Mouse (Mus musculus) limb, embryonic 15.5 days (tissue): ENCODE results near the gene Cdpf1. TPM values are rescaled to one million over a fixed set of nuclear protein-coding genes. Genes with fewer than 3 reads are reported as not detected.
A peak's percentile ranks its signal among the peaks of the same experiment; 100 is the strongest.

ENCODE experiments used
- ATAC-seq: fragments of 200-750 bp; cut with Nextera tagmentation; 2 replicates; pipeline ENCODE4 v1.8.0; 2017; ENCODE audit warnings: low read depth, moderate TSS enrichment; ENCODE audit not compliant: insufficient number of reproducible peaks, low FRiP score, low TSS enrichment
- H3K27ac ChIP-seq: fragments of 300-500 bp; sonication (generic); 2 replicates; pipeline ENCODE4 v1.5.1; 2015; ENCODE audit warnings: moderate library complexity, mild to moderate bottlenecking, inconsistent platforms
- H3K27me3 ChIP-seq: fragments of 300-500 bp; sonication (generic); 2 replicates; pipeline ENCODE4 v1.6.1; 2015; ENCODE audit warnings: inconsistent platforms
- H3K36me3 ChIP-seq: fragments of 300-500 bp; sonication (generic); 2 replicates; pipeline ENCODE4 v1.6.1; 2015; ENCODE audit warnings: inconsistent platforms
- H3K4me1 ChIP-seq: fragments of 300-500 bp; sonication (generic); 2 replicates; pipeline ENCODE4 v1.6.1; 2015; ENCODE audit warnings: inconsistent platforms
- H3K4me2 ChIP-seq: fragments of 300-500 bp; sonication (generic); 2 replicates; pipeline ENCODE4 v1.6.1; 2015; ENCODE audit warnings: mild to moderate bottlenecking, inconsistent platforms
- H3K4me3 ChIP-seq: fragments of 300-500 bp; sonication (generic); 2 replicates; pipeline ENCODE4 v1.5.1; 2015; ENCODE audit warnings: mild to moderate bottlenecking, inconsistent platforms
- H3K9ac ChIP-seq: fragments of 300-500 bp; sonication (generic); 2 replicates; pipeline ENCODE4 v1.6.1; 2015; ENCODE audit warnings: inconsistent platforms
- H3K9me3 ChIP-seq: fragments of 300-500 bp; sonication (generic); 2 replicates; pipeline ENCODE4 v1.6.1; 2016; ENCODE audit warnings: inconsistent platforms
- WGBS: fragments of 180-500 bp; shearing (Covaris S2); methylation state at CpG from one replicate; pipeline ENCODE4 v1.1.7; 2015; 5-methylcytosine and 5-hydroxymethylcytosine counted together
- polyA plus RNA-seq: library from polyadenylated mRNA; unstranded; fragments of >200 nt; fragmentation: Nextera tagmentation; extraction: Ambion mirVana; gene quantifications from 2 replicates; pipeline ENCODE4 v1.2.1, GENCODE M21; 2015

Cdpf1 gene
- 32.0 and 34.6 TPM in 2 replicates for polyA plus RNA-seq

DNA sequence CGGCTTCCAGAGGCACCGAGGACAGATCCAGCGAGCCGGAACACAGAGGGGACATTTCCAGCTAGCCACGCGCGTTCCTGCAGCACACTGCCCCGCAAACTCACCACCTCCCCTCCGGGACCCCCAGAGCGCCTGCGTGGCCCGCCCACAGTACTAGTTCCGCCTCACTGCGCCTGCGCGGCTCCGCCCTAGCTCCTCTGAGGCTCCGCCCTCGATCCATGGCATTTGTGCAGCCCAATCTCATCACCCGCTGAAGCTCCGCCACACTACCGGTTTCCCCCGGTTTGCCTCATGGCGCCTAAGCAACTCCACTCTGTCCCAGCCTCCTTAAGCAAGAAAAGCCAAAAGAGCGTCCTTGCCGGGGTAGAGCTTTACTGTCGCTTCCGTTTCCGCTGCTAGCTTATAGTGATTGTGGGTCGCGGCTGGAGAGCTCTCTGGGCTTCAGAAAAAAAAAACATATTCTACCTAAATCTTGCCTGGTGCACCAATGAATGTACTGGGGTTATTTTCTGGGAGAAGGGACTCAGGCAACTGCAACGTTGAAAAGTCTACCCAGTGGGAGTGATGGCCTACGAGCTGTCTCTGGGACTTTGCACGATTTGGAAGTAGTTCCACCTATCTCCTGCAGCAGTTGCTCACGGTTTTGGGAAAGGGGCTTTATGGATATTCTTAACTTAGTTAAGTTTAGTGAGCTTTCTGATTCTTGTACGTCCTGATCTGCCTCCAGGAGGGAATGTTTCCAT, at the start of gene Cdpf1:
TSS of gene Cdpf1 (minus strand) at position 163 of the 743 bp plus-strand sequence.
- Histone ChIP-seq H3K4me3 (peak within 1 kb of the TSS; percentile 62), H3K9me3 (no peaks in the 10 kb centered on the region; the same call in 1 of the 2 replicates), H3K27me3 (no peaks in the 10 kb centered on the region), H3K27ac (peak within 1 kb of the TSS; percentile 92), H3K36me3 (peaks cover 5% of the 10 kb centered on the region; the same call in 1 of the 2 replicates), H3K9ac (peak within 1 kb of the TSS; percentile 59), H3K4me1 (peaks cover 11% of the 10 kb centered on the region), H3K4me2 (peak within 1 kb of the TSS; percentile 69)
- 2% methylated on average over 36 of the region's 36 CpGs for WGBS
- ATAC-seq = peak; percentile 91

DNA sequence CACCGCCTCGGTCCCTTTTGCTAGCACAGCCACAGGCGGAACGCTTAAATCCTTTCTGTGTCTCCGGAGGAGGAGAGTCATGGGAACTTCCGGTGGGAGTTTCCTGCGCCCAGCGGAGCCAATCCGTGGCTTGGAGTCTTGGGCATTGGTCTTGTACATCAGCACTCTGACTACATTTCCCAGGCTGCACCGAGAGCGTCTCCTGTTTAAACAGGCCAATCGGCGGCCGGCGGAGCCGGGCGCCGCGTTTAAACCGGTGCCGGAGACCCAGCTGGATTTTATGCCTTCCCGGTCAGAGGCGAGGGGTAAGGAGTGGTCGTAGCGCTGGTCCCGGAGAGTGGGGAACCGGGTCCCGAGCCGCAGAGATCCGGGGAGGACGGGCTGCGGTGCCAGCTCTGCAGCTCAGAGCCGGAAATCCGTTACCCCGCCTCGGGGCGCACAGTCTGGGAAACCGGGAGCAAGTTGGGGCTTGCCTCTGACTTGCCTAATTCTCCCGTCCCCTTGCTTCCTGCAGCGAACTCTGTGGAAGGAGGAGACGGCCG, 48.1 kb upstream of the Cdpf1 start, which contains the start of gene Gtse1:
TSS of gene Gtse1 (plus strand) at position 256 of the 542 bp plus-strand sequence.
- H3K4me2 ChIP-seq = peak within 1 kb of the TSS; percentile 89
- peak within 1 kb of the TSS; percentile 75 for H3K27ac ChIP-seq
- peak; percentile 95 for ATAC-seq
- peak within 1 kb of the TSS; percentile 77 for H3K4me3 ChIP-seq
- peak within 1 kb of the TSS; percentile 64 for H3K9ac ChIP-seq
- H3K36me3 ChIP-seq = peaks cover 29% of the 10 kb centered on the region
- H3K27me3 ChIP-seq = no peaks in the 10 kb centered on the region
- WGBS = under 1% methylated on average over 42 of the region's 42 CpGs
- H3K9me3 ChIP-seq = no peaks in the 10 kb centered on the region
- peaks cover 24% of the 10 kb centered on the region for H3K4me1 ChIP-seq

GRCm38 (mm10) chr15:85858980-85859489, 47.5 kb upstream of the Cdpf1 start:
- H3K4me2 ChIP-seq = peak overlapping the region; percentile 89
- H3K9me3 ChIP-seq = no peaks in the 10 kb centered on the region
- H3K27me3 ChIP-seq = no peaks in the 10 kb centered on the region
- H3K4me1 ChIP-seq = peaks cover 24% of the 10 kb centered on the region
- H3K27ac ChIP-seq = peak overlapping the region; percentile 75
- peak overlapping the region; percentile 77 for H3K4me3 ChIP-seq
- no peak for ATAC-seq
- H3K9ac ChIP-seq = peak overlapping the region; percentile 64
- 8% methylated on average over 15 of the region's 15 CpGs for WGBS
- peaks cover 24% of the 10 kb centered on the region for H3K36me3 ChIP-seq

DNA sequence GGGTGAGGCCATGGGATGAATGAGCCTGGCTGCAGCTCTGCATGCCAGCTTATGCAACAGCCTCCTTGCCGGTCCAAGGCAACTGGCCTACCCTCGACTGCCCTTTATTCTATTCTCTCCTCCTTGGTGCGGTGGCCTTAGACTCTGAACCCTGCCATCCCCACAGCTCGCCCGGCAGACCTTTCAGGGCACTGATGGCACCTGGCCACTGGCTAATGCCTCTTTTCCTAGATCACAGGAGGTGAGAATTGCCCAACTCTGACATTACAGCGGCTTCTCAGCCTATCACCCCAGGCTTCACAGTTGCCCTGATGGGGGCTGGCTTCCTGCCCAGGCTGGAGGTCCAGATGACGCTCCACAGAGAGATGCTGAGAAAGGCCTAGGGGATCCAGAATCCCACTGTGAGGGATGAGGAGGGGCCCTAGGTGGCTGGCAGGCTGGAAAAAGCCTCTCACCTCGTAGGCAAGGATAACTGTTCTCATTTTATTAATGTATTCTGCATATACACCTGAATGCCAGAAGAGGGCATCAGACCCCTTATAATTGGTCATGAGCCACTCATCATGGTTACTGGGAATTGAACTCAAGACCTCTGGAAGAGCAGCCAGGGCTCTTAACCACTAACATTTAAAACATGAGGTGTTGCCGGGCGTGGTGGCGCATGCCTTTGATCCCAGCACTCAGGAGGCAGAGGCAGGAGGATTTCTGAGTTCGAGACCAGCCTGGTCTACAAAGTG, 40.3 kb upstream of the Cdpf1 start:
- H3K27me3 ChIP-seq = no peaks in the 10 kb centered on the region
- no peak overlapping the region for H3K4me2 ChIP-seq
- H3K9ac ChIP-seq = no peak overlapping the region
- no peaks in the 10 kb centered on the region for H3K4me1 ChIP-seq
- H3K9me3 ChIP-seq = no peaks in the 10 kb centered on the region
- H3K36me3 ChIP-seq = peaks cover 5% of the 10 kb centered on the region; the same call in 1 of the 2 replicates
- H3K4me3 ChIP-seq = no peak overlapping the region
- WGBS = 82% methylated on average over 12 of the region's 12 CpGs
- no peak for ATAC-seq
- no peak overlapping the region for H3K27ac ChIP-seq

GRCm38 (mm10) chr15:85845071-85845470, 33.6 kb upstream of the Cdpf1 start:
- no peak for ATAC-seq
- H3K4me3 ChIP-seq = no peak overlapping the region
- peaks cover 14% of the 10 kb centered on the region; the same call in 1 of the 2 replicates for H3K36me3 ChIP-seq
- H3K9me3 ChIP-seq = no peaks in the 10 kb centered on the region
- no peak overlapping the region for H3K27ac ChIP-seq
- H3K4me2 ChIP-seq = no peak overlapping the region
- no peak overlapping the region for H3K9ac ChIP-seq
- H3K4me1 ChIP-seq = no peaks in the 10 kb centered on the region
- H3K27me3 ChIP-seq = no peaks in the 10 kb centered on the region

DNA sequence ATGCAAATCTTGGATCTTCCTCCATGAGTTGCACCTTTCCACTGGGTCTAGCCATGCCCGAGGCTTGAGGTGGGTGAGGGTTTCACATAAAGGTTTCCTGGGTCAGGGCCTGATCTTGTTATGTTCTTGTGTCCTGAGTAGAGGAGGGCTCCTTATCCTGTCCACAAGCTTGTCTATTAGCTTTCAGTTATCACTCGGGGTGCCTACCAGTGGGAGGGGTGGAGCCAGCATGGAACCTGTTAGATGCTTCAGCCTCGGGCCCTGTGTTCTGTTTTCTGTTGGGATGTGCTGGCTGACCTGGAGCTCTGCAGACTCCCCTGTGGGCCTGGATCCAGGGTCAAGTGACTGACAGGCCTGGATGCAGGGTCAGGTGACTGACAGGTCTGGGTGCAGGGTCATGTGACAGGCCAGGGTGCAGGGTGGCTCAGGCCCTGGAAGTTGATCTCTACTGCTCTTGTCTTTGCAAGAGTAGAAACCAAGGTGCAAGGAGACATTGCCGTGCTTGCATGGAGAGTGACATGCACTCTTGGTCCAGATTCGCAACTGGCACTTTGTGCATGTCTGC, 30.4 kb upstream of the Cdpf1 start:
- no peak for ATAC-seq
- Histone ChIP-seq H3K4me1 (no peaks in the 10 kb centered on the region), H3K9ac (no peak overlapping the region), H3K27me3 (no peaks in the 10 kb centered on the region), H3K4me3 (no peak overlapping the region), H3K9me3 (no peaks in the 10 kb centered on the region), H3K36me3 (peaks cover 13% of the 10 kb centered on the region; the same call in 1 of the 2 replicates), H3K27ac (no peak overlapping the region), H3K4me2 (no peak overlapping the region)
- 73% methylated on average over 5 of the region's 5 CpGs for WGBS

DNA sequence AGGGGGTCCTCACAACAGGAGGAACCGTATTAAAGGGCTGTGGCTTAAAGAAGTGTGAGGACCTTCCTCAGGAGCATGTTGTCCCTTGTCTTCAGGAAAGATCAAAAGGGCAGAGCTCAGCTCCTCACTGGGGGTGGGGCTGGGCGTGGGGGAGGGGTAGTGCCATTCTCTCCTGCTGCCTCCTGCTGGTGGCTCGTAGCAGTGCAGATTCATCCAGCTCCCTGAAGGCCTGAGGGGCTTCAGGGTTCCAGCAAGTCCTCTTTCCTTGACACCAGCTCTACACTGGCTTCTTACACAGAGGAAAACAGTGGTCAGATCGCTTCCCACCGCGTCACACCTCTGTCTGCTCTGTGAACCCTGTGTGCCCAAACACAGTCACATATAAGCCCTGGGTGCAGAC, 29.5 kb upstream of the Cdpf1 start:
- H3K9ac ChIP-seq = no peak overlapping the region
- H3K36me3 ChIP-seq = 0 out of 2 replicates have a peak, but pooled peaks cover 5% of the 10 kb centered on the region
- no peaks in the 10 kb centered on the region for H3K4me1 ChIP-seq
- no peak overlapping the region for H3K4me2 ChIP-seq
- no peak overlapping the region for H3K4me3 ChIP-seq
- 42% methylated on average over 6 of the region's 6 CpGs for WGBS
- no peaks in the 10 kb centered on the region for H3K9me3 ChIP-seq
- ATAC-seq = no peak
- no peaks in the 10 kb centered on the region for H3K27me3 ChIP-seq
- no peak overlapping the region for H3K27ac ChIP-seq

GRCm38 (mm10) chr15:85836887-85837286, 25.4 kb upstream of the Cdpf1 start:
- H3K4me1 ChIP-seq = peaks cover 10% of the 10 kb centered on the region; the same call in 1 of the 2 replicates
- no peak overlapping the region for H3K9ac ChIP-seq
- H3K4me2 ChIP-seq = no peak overlapping the region
- no peak overlapping the region for H3K4me3 ChIP-seq
- 90% methylated on average over 5 of the region's 5 CpGs for WGBS
- H3K36me3 ChIP-seq = 0 out of 2 replicates have a peak, but pooled peaks cover 2% of the 10 kb centered on the region
- H3K27me3 ChIP-seq = no peaks in the 10 kb centered on the region
- H3K27ac ChIP-seq = no peak overlapping the region
- ATAC-seq = no peak
- H3K9me3 ChIP-seq = no peaks in the 10 kb centered on the region

- H3K4me3 ChIP-seq = no peak overlapping the region
- no peak overlapping the region for H3K9ac ChIP-seq
- WGBS = 54% methylated on average over 3 of the region's 3 CpGs
- no peaks in the 10 kb centered on the region for H3K9me3 ChIP-seq
- H3K27me3 ChIP-seq = no peaks in the 10 kb centered on the region
- 0 out of 2 replicates have a peak, but pooled peaks cover 2% of the 10 kb centered on the region for H3K36me3 ChIP-seq
- H3K27ac ChIP-seq = no peak overlapping the region
- no peak overlapping the region for H3K4me2 ChIP-seq
- H3K4me1 ChIP-seq = peaks cover 17% of the 10 kb centered on the region
- no peak for ATAC-seq
Measured at GRCm38 (mm10) chr15:85835335-85835734, 23.8 kb upstream of the Cdpf1 start.

- Histone ChIP-seq H3K9ac (peak overlapping the region; percentile 56), H3K4me3 (peak overlapping the region; percentile 64), H3K27me3 (no peaks in the 10 kb centered on the region), H3K4me2 (peak overlapping the region; percentile 83), H3K27ac (peak overlapping the region; percentile 73), H3K9me3 (no peaks in the 10 kb centered on the region), H3K36me3 (no peaks in the 10 kb centered on the region), H3K4me1 (peaks cover 17% of the 10 kb centered on the region)
- WGBS = 41% methylated on average over 8 of the region's 8 CpGs
- ATAC-seq = no peak
Measured at GRCm38 (mm10) chr15:85832599-85832998, 21.1 kb upstream of the Cdpf1 start.

GRCm38 (mm10) chr15:85831954-85832590, 20.6 kb upstream of the Cdpf1 start, which contains the start of gene Ttc38:
Gene Ttc38, plus strand, starts transcription at chr15:85832306.
- Histone ChIP-seq H3K4me2 (peak within 1 kb of the TSS; percentile 83), H3K27me3 (no peaks in the 10 kb centered on the region), H3K36me3 (no peaks in the 10 kb centered on the region), H3K4me3 (peak within 1 kb of the TSS; percentile 64), H3K9ac (peak within 1 kb of the TSS; percentile 56), H3K9me3 (no peaks in the 10 kb centered on the region), H3K27ac (peak within 1 kb of the TSS; percentile 73), H3K4me1 (peaks cover 17% of the 10 kb centered on the region)
- peak; percentile 74; the same call in 1 of the 2 replicates for ATAC-seq
- WGBS = under 1% methylated on average over 27 of the region's 27 CpGs
